Comparison of ENCODE assay signal across 9 mouse cellular contexts in genomic region chr4:87037592-87037991, GRCm38 (mm10).
A peak's percentile ranks its signal among the peaks of the same experiment; 100 is the strongest.
DNase-seq lines count a peak whose midpoint lies in the region.
"Had no signal": no experiment of that assay in that cellular context is flagged by ENCODE, and none has a peak within 500 bp of the region (broad histone marks: within the 10 kb centered on the region; RNA-seq: fewer than 3 reads in every experiment).

No protein-coding gene starts in this region.

- peak; percentile 8 to 71 for DNase-seq in adrenal gland, adult (ENCODE audit: inconsistent age in 2 of 2, low spot score in 1 of 2)
- no peak for DNase-seq in adrenal gland, postnatal 25 days
- DNase-seq in kidney, adult 9 months = peak; percentile 19
- DNase-seq in kidney, adult 11 months = no peak
- peak; percentile 26 for DNase-seq in NIH3T3 (ENCODE audit: low read depth)
- DNase-seq in kidney, postnatal 10 days = peak; percentile 11
- DNase-seq in cerebellum, adult 9-11 months = no peak
- no peak for DNase-seq in layer of hippocampus, postnatal 25 days (ENCODE audit: extremely low spot score in 1 of 2, low spot score in 1 of 2)
- DNase-seq: adrenal gland, postnatal 36 days had no signal

Comparison
In these comparisons a context has a peak if more than half of its experiments do, and no peak if none do; other contexts are left out.
1. DNase-seq: peak in adrenal gland, adult (2 of 2), kidney, adult 9 months (single experiment), NIH3T3 (single experiment) and kidney, postnatal 10 days (single experiment); none in adrenal gland, postnatal 25 days (single experiment), kidney, adult 11 months (single experiment), cerebellum, adult 9-11 months (single experiment) and layer of hippocampus, postnatal 25 days (0 of 2).